Mouse (Mus musculus): ENCODE measurements at regions not wholly inside any gene's neighbourhood (a gene's known extent, or its start where the extent isn't known, plus 50 kb on each side); places are given as distances from the start of the nearest gene placed in this dataset.
A peak's percentile ranks its signal among the peaks of the same experiment; 100 is the strongest.
"Not testable (repeated sequence)": the region's sequence is repeated elsewhere in the genome, so short reads cannot be mapped to it uniquely, and the experiment has no call there.

DNA sequence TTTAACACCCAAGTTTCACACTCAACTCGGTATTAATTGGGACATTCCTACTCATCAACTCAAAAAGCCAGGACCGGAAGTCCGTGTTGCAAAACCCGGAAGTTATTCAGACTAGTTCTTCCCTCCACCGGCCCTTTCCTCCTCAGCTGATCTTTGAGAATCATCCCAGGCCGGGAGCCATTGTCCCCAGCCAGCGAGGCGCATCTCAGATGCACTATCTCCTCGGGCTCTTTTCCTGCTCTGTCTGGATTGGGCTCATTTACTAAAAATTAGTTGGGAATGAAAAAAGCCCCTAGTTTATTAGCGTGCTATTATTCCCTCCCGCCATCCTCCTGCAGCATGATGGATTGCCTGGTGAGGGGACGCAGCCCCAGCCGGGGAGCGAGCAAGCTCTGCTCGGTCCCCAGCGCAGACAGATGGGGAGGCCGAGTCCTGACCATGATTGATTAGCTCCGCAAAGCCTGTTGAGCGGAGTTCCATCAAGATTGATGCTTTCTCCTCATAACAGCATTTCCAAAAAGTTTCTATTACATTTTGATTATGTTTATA is 93.5 kb upstream of the Top1 start:
- H3K4me3 ChIP-seq (replicated peaks) = no peak overlapping the region
- 76% methylated on average over 19 of the region's 19 CpGs for WGBS
- no peak overlapping the region for H3K4me2 ChIP-seq (replicated peaks)
- H3K27me3 ChIP-seq = no peaks in the 10 kb centered on the region
- H3K9me3 ChIP-seq = no peaks in the 10 kb centered on the region
- H3K36me3 ChIP-seq = no peaks in the 10 kb centered on the region
- no peaks in the 10 kb centered on the region for H3K4me1 ChIP-seq (replicated peaks)
- H3K27ac ChIP-seq = no peak overlapping the region
- H3K9ac ChIP-seq (replicated peaks) = no peak overlapping the region
- no peak for ATAC-seq

DNA sequence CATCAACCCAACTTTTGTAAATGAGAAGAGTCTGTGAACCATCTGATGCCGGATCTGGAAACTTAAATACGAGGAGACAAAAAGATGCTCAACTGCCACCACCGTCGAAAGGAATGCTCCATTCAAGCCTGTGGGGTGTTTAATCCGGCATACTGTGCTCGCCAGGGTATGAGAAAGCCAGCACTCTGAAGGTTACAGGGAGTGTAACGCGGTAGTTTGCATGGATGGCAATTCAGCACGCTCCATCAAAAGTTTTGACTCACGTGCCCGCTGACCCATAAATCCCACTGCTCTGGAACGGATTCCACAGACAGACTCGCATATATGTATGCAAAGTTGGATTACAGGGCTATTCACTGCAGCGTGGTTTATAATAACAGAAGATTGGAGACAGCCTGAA is 84.0 kb upstream of the Top1 start:
- Histone ChIP-seq H3K4me2 (replicated peaks) (0 out of 2 replicates have a peak overlapping the region, but pooled peaks have one; percentile 2), H3K36me3 (no peaks in the 10 kb centered on the region), H3K9ac (replicated peaks) (no peak overlapping the region), H3K9me3 (no peaks in the 10 kb centered on the region), H3K27ac (no peak overlapping the region), H3K27me3 (0 out of 2 replicates have a peak, but pooled peaks cover 8% of the 10 kb centered on the region), H3K4me3 (replicated peaks) (no peak overlapping the region), H3K4me1 (replicated peaks) (peaks cover 13% of the 10 kb centered on the region; the same call in 1 of the 2 replicates)
- WGBS = 14% methylated on average over 14 of the region's 14 CpGs
- ATAC-seq = no peak

DNA sequence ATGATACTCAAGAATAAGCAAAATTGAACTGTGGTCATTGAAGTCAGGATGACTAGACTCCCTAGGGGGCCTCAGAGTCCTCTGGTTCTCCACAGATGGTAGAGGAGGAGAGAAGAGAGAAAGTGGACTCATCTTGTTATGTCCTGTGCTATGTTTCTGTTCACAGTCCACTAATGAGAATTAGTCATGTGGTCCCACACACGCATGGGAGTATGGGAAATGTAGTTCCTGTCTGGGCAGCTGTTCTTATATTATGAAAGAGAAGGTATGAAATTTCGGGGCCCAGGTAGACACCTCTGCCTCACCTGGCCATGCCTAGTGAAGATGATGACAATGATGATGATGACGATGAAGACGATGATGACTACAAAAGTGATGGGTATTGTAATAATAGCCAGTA is 77.9 kb upstream of the Top1 start:
- Histone ChIP-seq H3K4me1 (replicated peaks) (no peaks in the 10 kb centered on the region), H3K9me3 (no peaks in the 10 kb centered on the region), H3K9ac (replicated peaks) (no peak overlapping the region), H3K27me3 (0 out of 2 replicates have a peak, but pooled peaks cover 4% of the 10 kb centered on the region), H3K4me2 (replicated peaks) (no peak overlapping the region), H3K36me3 (no peaks in the 10 kb centered on the region), H3K27ac (no peak overlapping the region), H3K4me3 (replicated peaks) (no peak overlapping the region)
- no peak for ATAC-seq
- WGBS = 96% methylated on average over 4 of the region's 4 CpGs

- ATAC-seq = no peak
- H3K36me3 ChIP-seq = no peaks in the 10 kb centered on the region
- 87% methylated on average over 5 of the region's 5 CpGs for WGBS
- no peak overlapping the region for H3K27ac ChIP-seq
- H3K27me3 ChIP-seq = no peaks in the 10 kb centered on the region
- no peaks in the 10 kb centered on the region for H3K9me3 ChIP-seq
- H3K4me1 ChIP-seq (replicated peaks) = no peaks in the 10 kb centered on the region
- no peak overlapping the region for H3K4me2 ChIP-seq (replicated peaks)
- H3K4me3 ChIP-seq (replicated peaks) = no peak overlapping the region
- no peak overlapping the region for H3K9ac ChIP-seq (replicated peaks)
These were observed 76.2 kb upstream of the Top1 start for GRCm38 (mm10) chr2:160569496-160569895.

DNA sequence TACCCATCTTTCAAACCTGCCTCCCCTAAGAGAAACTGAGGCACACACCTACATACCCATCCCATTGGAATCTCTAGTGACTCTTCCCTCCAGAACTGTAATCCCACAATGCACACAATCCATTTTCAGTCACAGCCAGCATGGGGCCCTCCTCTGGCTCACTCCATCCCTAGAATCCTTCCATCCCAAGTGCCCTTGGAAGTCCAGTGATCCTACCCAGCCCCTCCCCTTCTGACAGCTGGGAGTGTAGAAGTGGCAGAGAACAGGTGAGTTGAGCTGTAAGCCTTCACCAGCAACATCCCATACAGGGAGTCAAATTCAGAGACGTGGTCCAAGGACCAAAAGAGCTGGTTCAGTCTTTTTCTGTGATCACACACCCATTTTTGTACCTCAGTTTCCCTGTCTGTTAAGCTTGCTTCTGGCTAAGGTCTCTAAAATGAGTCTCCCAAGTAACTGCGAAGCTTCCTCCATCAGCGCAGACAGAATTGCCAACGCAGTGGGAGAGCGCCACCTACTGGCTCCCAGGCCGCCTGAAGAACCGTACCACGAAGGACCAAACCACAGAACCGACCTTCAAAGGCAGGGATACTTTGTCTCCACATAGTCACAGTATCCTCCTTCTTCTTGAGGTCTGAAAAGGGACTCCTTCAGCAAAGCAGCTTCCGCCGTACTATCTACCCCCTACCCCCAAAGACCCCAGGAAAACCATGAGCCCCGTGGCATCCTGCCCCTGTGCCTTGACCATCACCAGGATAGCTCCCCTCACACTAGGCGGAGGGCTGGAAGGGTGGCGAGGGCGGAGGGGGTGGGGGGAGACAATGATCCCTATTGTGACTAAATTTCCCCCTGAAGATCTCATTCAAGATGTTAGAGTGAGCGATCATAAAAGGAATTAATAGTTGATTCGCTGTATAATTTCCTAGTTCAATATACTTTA is 67.0 kb upstream of the Top1 start:
- peak; percentile 70 for ATAC-seq
- Histone ChIP-seq H3K27ac (no peak overlapping the region), H3K27me3 (peaks cover 37% of the 10 kb centered on the region), H3K36me3 (no peaks in the 10 kb centered on the region), H3K9me3 (no peaks in the 10 kb centered on the region), H3K4me2 (replicated peaks) (peak overlapping the region; percentile 47), H3K4me1 (replicated peaks) (peaks cover 22% of the 10 kb centered on the region), H3K9ac (replicated peaks) (no peak overlapping the region), H3K4me3 (replicated peaks) (peak overlapping the region; percentile 12)
- WGBS = 8% methylated on average over 17 of the region's 17 CpGs

- Histone ChIP-seq H3K9me3 (no peaks in the 10 kb centered on the region), H3K9ac (replicated peaks) (no peak overlapping the region), H3K4me3 (replicated peaks) (no peak overlapping the region), H3K36me3 (no peaks in the 10 kb centered on the region), H3K27ac (no peak overlapping the region), H3K4me2 (replicated peaks) (no peak overlapping the region), H3K4me1 (replicated peaks) (peaks cover 33% of the 10 kb centered on the region), H3K27me3 (peaks cover 37% of the 10 kb centered on the region)
- no peak for ATAC-seq
- WGBS = 22% methylated on average over 9 of the region's 9 CpGs
These were observed 65.4 kb upstream of the Top1 start for GRCm38 (mm10) chr2:160580250-160580649.

DNA sequence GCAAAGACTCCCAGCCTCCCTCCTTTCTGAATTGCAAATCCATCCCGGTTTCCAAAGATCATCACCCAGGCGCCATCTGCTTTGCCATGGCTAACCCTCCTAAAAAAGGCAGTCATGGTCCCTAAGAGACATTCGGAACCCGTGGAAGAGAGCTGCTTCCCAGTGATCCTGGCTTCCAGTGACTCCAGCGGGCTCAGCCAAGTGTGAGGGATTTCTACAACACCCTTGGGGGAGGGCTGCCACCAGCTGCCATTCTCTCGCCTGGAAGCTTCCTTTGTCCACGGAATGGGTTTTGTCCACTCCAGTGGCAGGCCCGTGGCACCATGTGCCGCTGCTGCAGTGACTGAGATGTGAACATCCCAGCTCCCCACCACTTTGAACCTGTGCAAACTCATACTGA is 64.7 kb upstream of the Top1 start:
- WGBS = under 1% methylated on average over 9 of the region's 9 CpGs
- Histone ChIP-seq H3K9me3 (no peaks in the 10 kb centered on the region), H3K4me3 (replicated peaks) (no peak overlapping the region), H3K9ac (replicated peaks) (no peak overlapping the region), H3K4me2 (replicated peaks) (peak overlapping the region; percentile 17; the same call in 1 of the 2 replicates), H3K4me1 (replicated peaks) (peaks cover 33% of the 10 kb centered on the region), H3K36me3 (no peaks in the 10 kb centered on the region), H3K27me3 (peaks cover 37% of the 10 kb centered on the region), H3K27ac (0 out of 2 replicates have a peak overlapping the region, but pooled peaks have one; percentile 8)
- ATAC-seq = peak; percentile 60

DNA sequence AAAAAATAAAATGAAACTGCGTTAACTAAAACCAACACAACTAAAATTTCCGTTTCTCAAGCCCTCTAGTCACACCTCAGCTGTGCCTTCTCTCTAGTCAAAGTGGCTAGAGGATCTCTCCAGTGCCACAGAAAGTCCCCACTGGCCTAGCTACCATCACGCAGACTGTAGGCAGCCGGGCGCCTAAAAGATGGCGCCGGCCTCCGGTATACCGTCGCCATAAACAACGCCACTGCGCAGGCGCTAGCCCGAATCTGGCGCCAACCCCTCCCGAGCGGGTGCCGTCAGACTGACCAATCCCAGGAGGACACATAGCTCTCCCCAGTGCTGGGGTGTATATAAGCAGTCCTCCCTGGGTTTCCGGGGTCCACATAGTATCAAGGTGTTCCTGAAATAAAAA is 62.7 kb upstream of the Top1 start:
- Histone ChIP-seq H3K4me1 (replicated peaks) (peaks cover 33% of the 10 kb centered on the region), H3K27me3 (peaks cover 25% of the 10 kb centered on the region)
- not testable (repeated sequence) for H3K9ac ChIP-seq (replicated peaks); H3K36me3 ChIP-seq; H3K4me2 ChIP-seq (replicated peaks); H3K4me3 ChIP-seq (replicated peaks); ATAC-seq; H3K27ac ChIP-seq; H3K9me3 ChIP-seq
- WGBS = 98% methylated on average over 19 of the region's 19 CpGs

DNA sequence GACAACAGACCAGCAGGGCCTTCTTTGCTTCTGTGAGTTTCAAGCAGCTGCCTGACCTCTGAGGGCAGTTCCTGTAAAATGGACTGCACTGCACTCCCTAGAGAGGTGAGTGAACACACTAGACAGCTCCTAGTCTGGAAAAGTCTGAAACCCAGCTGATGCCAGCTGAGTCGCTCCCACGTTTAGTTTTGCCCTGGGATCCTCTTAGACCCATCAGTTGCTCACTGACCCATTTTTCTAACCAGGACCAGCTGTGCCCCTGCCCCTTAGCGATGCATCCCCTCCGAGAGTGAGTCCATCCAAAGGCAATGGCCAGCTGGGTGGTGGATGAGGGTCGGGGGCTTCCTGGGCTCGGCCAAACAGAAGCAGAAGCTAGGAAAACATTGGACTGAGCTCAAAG is 62.2 kb upstream of the Top1 start:
- peaks cover 20% of the 10 kb centered on the region for H3K27me3 ChIP-seq
- 66% methylated on average over 6 of the region's 6 CpGs for WGBS
- ATAC-seq = no peak

GRCm38 (mm10) chr2:160584568-160584967 is 61.1 kb upstream of the Top1 start:
- Histone ChIP-seq H3K4me1 (replicated peaks) (peaks cover 26% of the 10 kb centered on the region), H3K4me3 (replicated peaks) (no peak overlapping the region), H3K27me3 (peaks cover 11% of the 10 kb centered on the region; the same call in 1 of the 2 replicates), H3K27ac (no peak overlapping the region), H3K9ac (replicated peaks) (no peak overlapping the region), H3K9me3 (no peaks in the 10 kb centered on the region), H3K4me2 (replicated peaks) (no peak overlapping the region), H3K36me3 (no peaks in the 10 kb centered on the region)
- ATAC-seq = no peak
- 28% methylated on average over 9 of the region's 9 CpGs for WGBS

More for the DNA sequence above, 62.2 kb upstream of the Top1 start:
- H3K27ac ChIP-seq = no peak overlapping the region
- H3K4me2 ChIP-seq (replicated peaks) = no peak overlapping the region
- no peak overlapping the region for H3K4me3 ChIP-seq (replicated peaks)
- H3K9ac ChIP-seq (replicated peaks) = no peak overlapping the region
- no peaks in the 10 kb centered on the region for H3K9me3 ChIP-seq
- H3K4me1 ChIP-seq (replicated peaks) = peaks cover 33% of the 10 kb centered on the region
- H3K36me3 ChIP-seq = no peaks in the 10 kb centered on the region

DNA sequence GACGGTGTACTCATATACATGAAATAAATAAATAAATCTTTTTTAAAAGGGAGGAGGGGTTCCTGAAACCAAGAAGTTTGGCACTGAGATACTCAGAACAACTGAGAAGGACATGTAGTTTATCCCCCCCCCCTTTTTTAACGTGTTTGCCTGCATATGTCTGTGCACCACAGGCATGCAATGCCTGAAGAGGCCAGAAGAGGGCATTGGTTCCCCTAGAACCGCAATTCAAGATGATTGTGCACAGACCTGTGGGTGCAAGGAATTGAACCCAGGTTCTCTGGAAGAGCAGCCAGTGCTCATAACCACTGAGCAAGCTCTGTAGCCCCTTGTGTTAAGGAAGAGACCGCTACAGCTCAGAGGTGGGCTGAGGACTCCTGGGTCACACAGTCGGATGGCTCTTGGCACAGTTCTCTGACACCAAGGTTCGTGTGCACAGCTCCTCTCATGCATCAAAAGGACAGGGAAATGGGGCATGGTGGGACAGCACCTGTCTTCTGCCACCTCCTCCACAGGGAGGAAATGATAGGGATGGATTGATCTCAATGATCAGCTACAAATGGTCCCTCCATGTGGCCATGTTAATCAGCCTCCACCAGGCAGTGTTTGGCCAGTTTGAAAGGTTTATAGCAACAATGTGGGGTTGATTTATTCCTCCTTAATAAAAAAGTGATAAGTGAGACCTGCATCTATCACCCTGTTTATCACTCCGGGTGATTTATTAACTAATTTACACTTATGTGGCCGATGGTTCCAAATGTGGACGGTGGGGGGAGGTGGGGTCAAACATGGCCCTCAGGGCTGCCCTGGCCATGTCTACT is 58.5 kb upstream of the Top1 start:
- Histone ChIP-seq H3K4me1 (replicated peaks) (peaks cover 20% of the 10 kb centered on the region), H3K9ac (replicated peaks) (no peak overlapping the region), H3K27me3 (peaks cover 5% of the 10 kb centered on the region; the same call in 1 of the 2 replicates), H3K27ac (no peak overlapping the region), H3K4me3 (replicated peaks) (no peak overlapping the region), H3K36me3 (no peaks in the 10 kb centered on the region), H3K9me3 (no peaks in the 10 kb centered on the region), H3K4me2 (replicated peaks) (no peak overlapping the region)
- ATAC-seq = no peak
- 89% methylated on average over 9 of the region's 9 CpGs for WGBS

DNA sequence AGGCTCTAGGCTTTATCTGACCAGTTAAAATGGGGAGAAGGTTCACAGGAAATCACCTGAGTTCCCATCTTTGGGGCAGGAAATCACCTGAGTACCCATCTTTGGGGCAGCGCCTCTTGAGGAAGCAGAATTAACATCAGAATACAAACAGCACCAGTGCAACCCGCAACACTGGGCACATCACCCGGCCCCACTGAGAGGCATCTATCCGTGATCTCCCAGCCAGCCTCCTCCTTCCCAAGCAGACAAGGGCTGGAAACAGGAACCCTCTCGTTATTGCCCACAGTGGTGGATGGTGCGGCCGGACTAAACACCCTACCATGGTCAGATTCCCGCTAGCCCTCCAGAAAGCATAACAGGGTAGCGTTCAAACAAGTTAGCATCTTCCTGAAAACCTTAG is 57.3 kb upstream of the Top1 start:
- no peaks in the 10 kb centered on the region for H3K36me3 ChIP-seq
- 89% methylated on average over 9 of the region's 9 CpGs for WGBS
- H3K9me3 ChIP-seq = no peaks in the 10 kb centered on the region
- ATAC-seq = no peak
- H3K9ac ChIP-seq (replicated peaks) = no peak overlapping the region
- H3K4me1 ChIP-seq (replicated peaks) = peaks cover 20% of the 10 kb centered on the region
- no peak overlapping the region for H3K4me2 ChIP-seq (replicated peaks)
- H3K4me3 ChIP-seq (replicated peaks) = no peak overlapping the region
- H3K27ac ChIP-seq = no peak overlapping the region
- peaks cover 5% of the 10 kb centered on the region; the same call in 1 of the 2 replicates for H3K27me3 ChIP-seq
